Mouse (Mus musculus) embryonic facial prominence, embryonic 13.5 days (tissue): ENCODE measurements around the gene Slc25a22. TPM values are rescaled to one million over a fixed set of nuclear protein-coding genes. Genes with fewer than 3 reads are reported as not detected.

Experiments
- ATAC-seq: fragments of 200-750 bp; cut with Nextera tagmentation; 2 replicates; pipeline ENCODE4 v1.8.0; 2017; ENCODE audit warnings: low read depth; ENCODE audit not compliant: insufficient number of reproducible peaks, insufficient read depth, low FRiP score, low TSS enrichment
- H3K27ac ChIP-seq: fragments of 300-500 bp; sonication (generic); 2 replicates; pipeline ENCODE4 v1.5.1; 2015; ENCODE audit warnings: moderate library complexity, mild to moderate bottlenecking, inconsistent platforms
- H3K27me3 ChIP-seq: fragments of 300-500 bp; sonication (generic); 2 replicates; pipeline ENCODE4 v1.6.1; 2015; ENCODE audit warnings: mild to moderate bottlenecking, inconsistent platforms
- H3K36me3 ChIP-seq: fragments of 300-500 bp; sonication (generic); 2 replicates; pipeline ENCODE4 v1.6.1; 2015; ENCODE audit warnings: mild to moderate bottlenecking, inconsistent platforms
- H3K4me1 ChIP-seq: fragments of 300-500 bp; sonication (generic); 2 replicates; pipeline ENCODE4 v1.6.1; 2015; ENCODE audit warnings: inconsistent platforms
- H3K4me2 ChIP-seq: fragments of 300-500 bp; sonication (generic); 2 replicates; pipeline ENCODE4 v1.6.1; 2015; ENCODE audit warnings: moderate library complexity, mild to moderate bottlenecking, inconsistent platforms
- H3K4me3 ChIP-seq: fragments of 300-500 bp; sonication (generic); 2 replicates; pipeline ENCODE4 v1.5.1; 2015; ENCODE audit warnings: mild to moderate bottlenecking, inconsistent platforms
- H3K9ac ChIP-seq: fragments of 300-500 bp; sonication (generic); 2 replicates; pipeline ENCODE4 v1.6.1; 2015; ENCODE audit warnings: mild to moderate bottlenecking, inconsistent platforms
- H3K9me3 ChIP-seq: fragments of 300-500 bp; sonication (generic); 2 replicates; pipeline ENCODE4 v1.6.1; 2016; ENCODE audit warnings: inconsistent platforms
- WGBS: fragments of 180-500 bp; shearing (Covaris S2); methylation state at CpG from one replicate; pipeline ENCODE4 v1.1.7; 2015; ENCODE audit warnings: mixed read lengths; 5-methylcytosine and 5-hydroxymethylcytosine counted together
- polyA plus RNA-seq: library from polyadenylated mRNA; unstranded; fragments of >200 nt; fragmentation: Nextera tagmentation; extraction: Ambion mirVana; gene quantifications from 2 replicates; pipeline ENCODE4 v1.2.1, GENCODE M21; 2015

The Slc25a22 gene
- polyA plus RNA-seq, 1 experiment from 2014 or later = 35.3 TPM

DNA sequence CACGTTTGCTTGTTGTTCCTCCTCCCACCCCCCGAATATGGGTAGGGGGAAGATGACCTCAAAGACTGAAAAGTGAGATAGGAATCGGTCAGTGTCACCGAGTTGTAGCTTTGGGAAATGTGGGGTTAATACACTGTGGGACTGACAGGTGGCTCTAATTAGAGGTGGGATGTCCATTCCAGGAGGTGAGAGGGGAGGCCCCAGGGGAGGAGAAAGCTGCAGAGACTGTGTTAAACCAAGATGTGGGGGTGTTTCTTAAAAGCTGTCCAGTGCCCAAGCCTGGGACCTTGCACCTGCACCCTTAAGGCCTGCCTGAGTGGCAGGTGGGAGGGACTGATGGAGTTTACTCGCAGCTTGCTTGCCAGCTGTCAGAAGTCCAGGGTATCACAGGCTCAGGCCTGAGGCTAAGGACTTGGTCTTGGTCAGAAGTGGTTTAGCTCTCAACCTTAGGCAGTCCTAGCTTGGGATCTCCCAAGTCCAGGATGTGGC, 24.7 kb upstream of the Slc25a22 start:
- WGBS = 5% methylated on average over 5 of the region's 5 CpGs
- Histone ChIP-seq H3K27me3 (peaks cover 83% of the 10 kb centered on the region), H3K36me3 (peaks cover 3% of the 10 kb centered on the region; the same call in 1 of the 2 replicates), H3K4me3 (no peak overlapping the region), H3K4me2 (peak overlapping the region; percentile 67), H3K4me1 (peaks cover 46% of the 10 kb centered on the region), H3K27ac (no peak overlapping the region), H3K9me3 (no peaks in the 10 kb centered on the region), H3K9ac (no peak overlapping the region)
- ATAC-seq = no peak

DNA sequence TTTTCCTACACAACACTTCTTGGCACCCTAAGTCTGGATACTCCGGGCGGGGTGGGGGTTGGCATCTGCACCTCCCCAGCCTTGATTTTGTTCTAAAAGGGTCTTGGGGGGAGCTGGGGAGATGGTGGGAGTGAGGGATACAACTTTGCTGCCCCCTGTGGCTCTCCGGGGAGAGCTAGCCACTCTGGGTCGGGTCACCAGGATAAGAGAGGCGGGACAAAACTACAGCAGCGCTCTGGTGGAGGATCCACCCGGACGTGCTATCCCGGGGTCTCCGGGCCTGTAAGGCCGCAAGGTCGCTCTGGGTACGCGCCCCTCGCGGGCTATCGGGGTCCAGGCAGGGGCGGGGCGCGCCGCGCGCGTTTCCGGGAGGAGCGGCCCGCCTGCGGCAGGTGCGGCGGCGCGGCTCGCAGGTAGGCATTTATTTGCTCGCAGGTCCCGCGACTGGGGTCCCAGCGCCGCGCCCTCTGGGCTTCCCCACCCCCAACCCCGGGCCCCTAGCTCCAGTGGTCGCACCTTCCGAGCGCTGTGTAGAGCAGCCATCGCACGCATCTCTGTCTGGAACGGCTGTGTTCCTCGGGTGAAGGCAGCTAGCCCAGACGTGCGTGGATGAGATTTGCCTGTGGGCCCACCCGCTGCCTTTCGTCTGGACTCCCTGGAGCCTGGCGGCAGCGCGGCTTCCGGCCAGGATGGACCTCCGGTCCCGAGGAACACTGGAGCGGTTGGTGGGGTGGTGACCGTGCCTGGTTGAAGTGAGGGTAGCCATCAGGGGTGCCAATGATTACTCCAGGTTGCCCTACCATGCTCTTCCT, 24.0 kb upstream of the Slc25a22 start:
- peaks cover 41% of the 10 kb centered on the region for H3K4me1 ChIP-seq
- peak overlapping the region; percentile 41 for H3K4me3 ChIP-seq
- H3K4me2 ChIP-seq = peak overlapping the region; percentile 67
- 2% methylated on average over 58 of the region's 59 CpGs for WGBS
- peaks cover 3% of the 10 kb centered on the region; the same call in 1 of the 2 replicates for H3K36me3 ChIP-seq
- peak overlapping the region; percentile 68 for H3K9ac ChIP-seq
- peaks cover 89% of the 10 kb centered on the region for H3K27me3 ChIP-seq
- no peak overlapping the region for H3K27ac ChIP-seq
- no peak for ATAC-seq
- H3K9me3 ChIP-seq = no peaks in the 10 kb centered on the region

DNA sequence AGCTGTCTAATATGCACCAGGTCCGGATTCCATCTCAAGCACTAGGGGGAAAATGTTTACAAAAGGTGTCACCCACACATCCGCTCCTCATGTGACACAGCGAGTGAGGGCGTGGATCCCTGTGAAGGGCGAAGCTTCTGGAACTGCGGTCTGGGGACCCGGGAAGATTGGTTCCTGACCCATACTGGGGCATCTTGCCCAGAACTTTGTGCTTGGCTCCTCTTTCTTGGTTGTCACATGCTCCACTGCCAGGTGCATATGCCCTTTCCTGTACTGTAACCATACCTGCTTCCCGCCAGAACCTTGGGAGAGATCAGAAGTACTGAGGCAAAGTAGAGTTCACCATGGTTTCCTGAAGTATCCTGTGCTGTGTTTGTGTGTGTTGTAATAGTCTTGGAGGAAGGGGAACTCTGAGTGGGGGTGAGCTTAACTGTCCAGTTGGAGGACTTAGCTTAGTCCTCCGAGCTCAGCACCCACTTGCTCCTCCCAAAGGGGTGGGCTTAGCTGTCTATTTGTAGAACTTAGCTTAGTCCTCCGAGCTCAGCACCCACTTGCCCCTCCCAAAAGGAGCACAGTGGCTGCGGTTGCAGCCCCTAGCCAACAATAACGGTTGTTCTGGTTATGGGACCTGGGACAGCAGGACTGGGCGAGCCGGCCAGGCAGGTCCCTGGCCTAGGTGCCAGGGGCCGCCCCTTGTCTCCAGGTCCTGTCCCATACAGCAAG, 22.9 kb upstream of the Slc25a22 start, which contains the start of gene Cracr2b:
Gene Cracr2b (plus strand): TSS at position 704 of the 723 bp plus-strand sequence.
- 70% methylated on average over 15 of the region's 15 CpGs for WGBS
- H3K27ac ChIP-seq = no peak within 1 kb of the TSS
- peaks cover 3% of the 10 kb centered on the region; the same call in 1 of the 2 replicates for H3K36me3 ChIP-seq
- H3K9me3 ChIP-seq = no peaks in the 10 kb centered on the region
- H3K4me1 ChIP-seq = peaks cover 39% of the 10 kb centered on the region
- H3K4me3 ChIP-seq = peak within 1 kb of the TSS; percentile 41
- peak within 1 kb of the TSS; percentile 68 for H3K9ac ChIP-seq
- ATAC-seq = no peak
- peaks cover 86% of the 10 kb centered on the region for H3K27me3 ChIP-seq
- H3K4me2 ChIP-seq = peak within 1 kb of the TSS; percentile 67

DNA sequence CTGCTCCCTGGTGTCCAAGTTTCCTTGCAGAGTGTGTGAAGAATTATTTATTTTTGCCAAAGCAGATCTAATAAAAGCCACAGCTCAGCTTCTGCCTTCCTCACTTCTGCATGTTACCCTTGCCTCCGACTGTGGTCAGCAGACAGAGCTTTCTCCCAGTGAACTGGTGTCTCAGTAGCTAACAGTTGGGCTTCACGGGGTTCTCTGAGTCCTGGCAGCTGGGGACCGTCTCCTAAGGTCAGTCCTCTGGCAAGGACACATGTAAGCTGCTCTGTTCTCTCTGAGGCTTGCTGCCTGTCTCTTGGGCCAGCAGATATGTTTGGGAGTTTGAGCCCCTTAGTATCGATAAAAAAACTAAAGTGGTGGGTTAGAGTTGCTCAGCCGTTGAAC, 22.3 kb upstream of the Slc25a22 start:
- ATAC-seq = no peak
- no peak overlapping the region for H3K4me2 ChIP-seq
- H3K4me1 ChIP-seq = peaks cover 35% of the 10 kb centered on the region
- peaks cover 80% of the 10 kb centered on the region for H3K27me3 ChIP-seq
- no peak overlapping the region for H3K9ac ChIP-seq
- peaks cover 3% of the 10 kb centered on the region; the same call in 1 of the 2 replicates for H3K36me3 ChIP-seq
- no peak overlapping the region for H3K27ac ChIP-seq
- no peaks in the 10 kb centered on the region for H3K9me3 ChIP-seq
- 69% methylated on average over 5 of the region's 5 CpGs for WGBS
- no peak overlapping the region for H3K4me3 ChIP-seq

DNA sequence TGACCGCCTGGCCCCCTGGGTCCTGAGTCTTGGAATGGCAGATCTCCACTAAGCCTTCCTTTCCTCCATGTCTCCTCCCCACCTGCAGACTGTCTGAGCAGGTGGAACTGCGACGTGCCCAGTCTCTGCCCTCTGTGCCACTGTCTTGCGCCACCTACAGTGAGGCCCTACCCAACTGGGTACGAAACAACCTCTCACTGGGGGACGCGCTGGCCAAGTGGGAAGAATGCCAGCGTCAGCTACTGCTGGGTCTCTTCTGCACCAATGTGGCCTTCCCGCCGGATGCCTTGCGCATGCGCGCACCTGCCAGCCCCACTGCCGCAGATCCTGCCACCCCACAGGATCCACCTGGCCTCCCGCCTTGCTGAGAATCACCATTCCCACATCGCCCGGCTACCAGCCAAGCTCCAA, 21.6 kb upstream of the Slc25a22 start:
- Histone ChIP-seq H3K27ac (no peak overlapping the region), H3K9ac (no peak overlapping the region), H3K4me2 (no peak overlapping the region), H3K36me3 (peaks cover 3% of the 10 kb centered on the region; the same call in 1 of the 2 replicates), H3K4me3 (no peak overlapping the region), H3K4me1 (peaks cover 34% of the 10 kb centered on the region), H3K27me3 (peaks cover 73% of the 10 kb centered on the region), H3K9me3 (no peaks in the 10 kb centered on the region)
- 84% methylated on average over 17 of the region's 17 CpGs for WGBS
- ATAC-seq = no peak

DNA sequence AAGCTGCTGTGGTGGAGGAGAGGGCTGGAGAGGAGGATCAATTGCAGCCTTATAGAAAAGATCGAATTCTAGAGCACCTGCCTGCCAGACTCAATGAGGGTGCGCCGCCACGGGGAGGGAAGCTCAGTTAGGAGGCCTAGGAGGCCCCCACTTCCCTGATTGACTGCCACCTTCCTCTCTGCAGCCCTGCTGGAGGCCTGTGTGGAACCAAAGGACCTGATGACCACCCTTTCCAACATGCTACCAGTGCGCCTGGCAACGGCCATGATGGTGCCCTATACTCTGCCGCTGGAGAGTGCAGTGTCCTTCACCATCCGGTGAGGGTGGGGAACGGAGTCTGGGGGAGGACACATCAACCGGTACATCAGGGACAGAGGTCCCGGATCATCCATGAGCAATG, 21.0 kb upstream of the Slc25a22 start:
- Histone ChIP-seq H3K9me3 (no peaks in the 10 kb centered on the region), H3K27me3 (peaks cover 67% of the 10 kb centered on the region), H3K9ac (no peak overlapping the region), H3K36me3 (peaks cover 3% of the 10 kb centered on the region; the same call in 1 of the 2 replicates), H3K27ac (no peak overlapping the region), H3K4me3 (no peak overlapping the region), H3K4me2 (no peak overlapping the region), H3K4me1 (peaks cover 30% of the 10 kb centered on the region)
- WGBS = 91% methylated on average over 11 of the region's 11 CpGs
- ATAC-seq = no peak

DNA sequence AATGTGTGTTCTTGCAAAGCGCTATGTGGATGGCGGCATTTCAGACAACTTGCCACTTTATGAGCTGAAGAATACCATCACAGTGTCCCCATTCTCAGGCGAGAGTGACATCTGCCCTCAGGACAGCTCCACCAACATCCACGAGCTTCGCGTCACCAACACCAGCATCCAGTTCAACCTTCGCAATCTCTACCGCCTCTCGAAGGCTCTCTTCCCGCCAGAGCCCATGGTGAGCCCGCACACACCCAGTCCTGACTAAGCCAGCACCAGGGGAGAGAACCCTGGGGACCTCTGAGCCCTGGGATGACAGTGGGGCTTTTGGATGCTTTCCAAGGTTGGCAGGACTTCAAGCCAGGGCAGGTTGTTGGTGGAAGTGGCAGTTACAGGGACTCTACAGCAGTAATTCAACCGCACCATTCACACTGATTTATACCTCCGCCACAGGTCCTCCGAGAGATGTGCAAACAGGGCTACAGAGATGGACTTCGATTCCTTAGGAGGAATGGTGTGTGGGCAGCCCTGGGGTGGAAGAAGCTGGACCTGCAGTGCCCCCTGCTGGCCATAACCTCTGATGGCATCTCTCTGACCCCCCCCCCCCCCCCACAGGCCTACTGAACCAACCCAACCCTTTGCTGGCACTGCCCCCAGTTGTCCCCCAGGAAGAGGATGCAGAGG, 20.4 kb upstream of the Slc25a22 start:
- H3K4me2 ChIP-seq = no peak overlapping the region
- ATAC-seq = no peak
- H3K27ac ChIP-seq = no peak overlapping the region
- H3K4me1 ChIP-seq = peaks cover 30% of the 10 kb centered on the region
- no peak overlapping the region for H3K9ac ChIP-seq
- peaks cover 61% of the 10 kb centered on the region for H3K27me3 ChIP-seq
- no peaks in the 10 kb centered on the region for H3K9me3 ChIP-seq
- H3K4me3 ChIP-seq = no peak overlapping the region
- peaks cover 3% of the 10 kb centered on the region; the same call in 1 of the 2 replicates for H3K36me3 ChIP-seq
- 77% methylated on average over 15 of the region's 15 CpGs for WGBS

DNA sequence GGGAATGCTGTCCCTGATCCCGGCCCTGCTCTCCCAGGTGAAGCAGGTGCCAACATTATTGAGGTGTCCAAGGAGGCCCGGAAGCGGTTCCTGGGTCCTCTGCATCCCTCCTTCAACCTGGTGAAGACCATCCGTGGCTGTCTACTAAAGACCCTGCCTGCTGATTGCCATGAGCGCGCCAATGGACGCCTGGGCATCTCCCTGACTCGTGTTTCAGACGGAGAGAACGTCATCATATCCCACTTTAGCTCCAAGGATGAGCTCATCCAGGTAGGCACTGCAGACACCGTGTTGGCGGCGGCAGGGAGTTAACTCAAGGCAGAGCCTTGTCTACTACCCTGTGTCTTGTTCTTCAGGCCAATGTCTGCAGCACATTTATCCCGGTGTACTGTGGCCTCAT, 19.5 kb upstream of the Slc25a22 start:
- Histone ChIP-seq H3K27ac (no peak overlapping the region), H3K4me1 (peaks cover 27% of the 10 kb centered on the region), H3K27me3 (peaks cover 53% of the 10 kb centered on the region), H3K4me2 (no peak overlapping the region), H3K9me3 (no peaks in the 10 kb centered on the region), H3K9ac (no peak overlapping the region), H3K4me3 (no peak overlapping the region), H3K36me3 (peaks cover 5% of the 10 kb centered on the region)
- 90% methylated on average over 14 of the region's 14 CpGs for WGBS
- ATAC-seq = no peak

DNA sequence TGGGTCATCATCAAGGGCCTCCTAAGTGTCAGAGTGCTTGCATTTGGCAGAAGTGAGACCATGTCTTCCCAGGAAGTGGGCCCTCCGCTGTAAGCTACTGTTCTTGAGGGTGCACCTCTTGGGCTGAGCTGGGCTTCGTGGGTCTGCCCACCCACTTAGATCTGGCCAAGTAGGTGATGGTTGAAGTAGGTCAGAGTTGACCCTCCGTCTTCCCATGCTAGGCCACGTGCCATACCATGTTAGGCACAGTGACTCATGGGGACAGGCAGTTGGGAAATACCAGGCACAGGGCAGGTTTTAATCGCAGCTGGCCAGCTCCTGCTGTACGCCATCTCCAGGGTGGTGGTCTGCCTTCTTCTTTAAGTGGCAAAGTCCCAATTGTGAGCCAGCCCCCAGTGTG, 19.0 kb upstream of the Slc25a22 start:
- Histone ChIP-seq H3K4me3 (0 out of 2 replicates have a peak overlapping the region, but pooled peaks have one; percentile 66), H3K9ac (no peak overlapping the region), H3K27me3 (peaks cover 48% of the 10 kb centered on the region), H3K9me3 (no peaks in the 10 kb centered on the region), H3K27ac (no peak overlapping the region), H3K36me3 (peaks cover 10% of the 10 kb centered on the region), H3K4me1 (peaks cover 23% of the 10 kb centered on the region), H3K4me2 (peak overlapping the region; percentile 98)
- 85% methylated on average over 6 of the region's 6 CpGs for WGBS
- ATAC-seq = no peak

DNA sequence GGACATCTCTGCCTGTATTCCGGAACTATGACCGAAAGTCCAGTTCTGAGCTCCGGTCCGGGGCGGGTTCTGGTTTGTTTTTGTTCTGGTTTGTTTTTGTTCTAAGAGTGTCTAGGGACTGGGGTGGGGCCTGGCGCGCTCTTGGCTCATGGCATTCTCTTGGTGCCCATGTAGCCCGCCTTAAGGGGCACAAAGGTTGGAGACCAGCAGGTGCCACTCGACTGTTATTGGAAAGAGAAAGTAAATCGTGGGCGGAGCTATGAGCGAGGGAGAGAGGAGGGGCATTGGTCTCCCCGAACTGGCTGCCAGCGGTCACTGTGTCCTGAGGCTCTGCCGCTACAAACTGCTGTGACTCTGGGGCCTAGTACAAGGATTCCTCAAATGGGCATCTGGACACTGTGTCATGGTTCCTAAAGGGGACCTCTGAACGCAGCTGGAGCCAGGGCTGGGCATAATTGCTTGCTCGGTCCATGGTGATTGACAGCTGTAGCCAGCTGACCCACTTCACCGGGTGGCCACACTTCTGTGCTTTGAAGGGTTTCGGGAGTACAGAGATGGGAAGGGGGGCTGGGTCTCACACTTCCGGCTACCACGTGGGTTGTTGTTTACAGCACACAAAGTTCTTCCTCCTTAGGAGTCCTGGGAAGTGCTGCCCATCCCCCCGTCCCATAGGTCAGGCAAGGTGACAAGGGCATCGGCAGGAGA, 18.1 kb upstream of the Slc25a22 start:
- no peak for ATAC-seq
- peaks cover 16% of the 10 kb centered on the region for H3K4me1 ChIP-seq
- WGBS = 2% methylated on average over 23 of the region's 23 CpGs
- peak overlapping the region; percentile 66 for H3K4me3 ChIP-seq
- H3K9me3 ChIP-seq = no peaks in the 10 kb centered on the region
- H3K4me2 ChIP-seq = peak overlapping the region; percentile 98
- H3K27ac ChIP-seq = peak overlapping the region; percentile 28; the same call in 1 of the 2 replicates
- H3K27me3 ChIP-seq = peaks cover 38% of the 10 kb centered on the region
- peak overlapping the region; percentile 76 for H3K9ac ChIP-seq
- H3K36me3 ChIP-seq = peaks cover 20% of the 10 kb centered on the region
